Mouse (Mus musculus) v-Abl transformed pro-B cells (cell line): ENCODE results near the gene Sox6.

Experiments used
- in situ Hi-C, 2 experiments: fragments of 400-800 bp; cut with MboI; formaldehyde crosslinking; loops; one replicate each; pipeline ENCODE4 v1.15.1; 2025; ENCODE audit not compliant: unreplicated experiment in 2 of 2

Gene Sox6

DNA sequence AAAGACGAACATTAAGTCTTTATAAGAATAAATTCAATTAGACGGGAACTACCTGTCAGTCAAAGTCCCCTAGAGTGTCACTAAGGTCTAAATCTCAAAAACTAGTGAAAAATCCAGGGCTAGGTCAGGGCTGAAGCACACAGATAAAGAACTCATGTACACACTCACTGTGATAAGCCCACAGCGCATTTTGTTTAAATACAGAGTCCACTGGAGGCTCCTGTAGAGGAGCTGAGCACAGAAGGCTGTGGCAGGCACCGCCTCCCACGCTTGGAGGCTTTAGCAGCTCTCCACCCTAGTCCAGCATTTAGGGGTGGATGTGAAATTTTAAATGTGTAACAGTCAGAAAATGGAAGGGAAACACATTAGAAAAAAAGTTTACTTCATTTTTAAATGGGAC, 262.3 kb downstream of the Sox6 start:
- in situ Hi-C loops: no loop called here

DNA sequence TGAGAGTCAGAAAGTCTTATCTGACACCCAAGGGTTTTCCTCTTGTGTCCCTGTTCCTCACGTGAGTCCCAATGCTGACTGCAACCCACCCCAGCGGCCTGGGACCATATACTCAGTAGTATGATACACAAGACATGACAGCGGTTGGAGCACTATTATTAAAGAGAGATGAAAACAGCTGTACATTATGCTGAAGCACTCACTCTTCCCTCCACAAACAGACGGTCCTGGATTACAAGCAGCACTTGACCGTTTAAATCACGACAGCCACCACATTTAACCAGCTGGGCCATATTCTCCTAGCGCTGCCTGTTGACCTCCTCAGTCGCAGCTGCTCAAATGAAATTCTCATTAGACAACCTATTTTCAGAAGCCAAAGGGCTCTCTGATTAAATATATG, 272.3 kb downstream of the Sox6 start:
- in situ Hi-C loops: no loop called here

DNA sequence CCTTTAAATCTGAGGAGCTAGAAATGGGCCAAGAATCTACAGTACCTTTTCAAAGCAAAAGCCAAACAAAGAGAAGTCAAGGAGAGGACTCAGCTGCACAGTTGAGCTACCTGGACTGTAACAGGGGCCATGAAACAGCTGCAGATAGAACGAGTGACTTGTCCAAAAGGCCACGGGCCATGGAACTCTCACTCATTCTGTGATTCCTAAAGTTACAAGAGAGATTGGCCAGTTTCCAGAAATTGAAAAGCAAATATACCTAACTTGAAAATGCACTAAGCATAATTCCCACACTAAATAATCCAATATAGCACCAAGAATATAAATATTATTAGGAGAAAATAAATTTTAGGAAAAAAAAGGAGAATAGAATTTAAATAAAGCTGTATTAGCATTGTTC, 274.7 kb downstream of the Sox6 start:
- in situ Hi-C loops: no loop called here

DNA sequence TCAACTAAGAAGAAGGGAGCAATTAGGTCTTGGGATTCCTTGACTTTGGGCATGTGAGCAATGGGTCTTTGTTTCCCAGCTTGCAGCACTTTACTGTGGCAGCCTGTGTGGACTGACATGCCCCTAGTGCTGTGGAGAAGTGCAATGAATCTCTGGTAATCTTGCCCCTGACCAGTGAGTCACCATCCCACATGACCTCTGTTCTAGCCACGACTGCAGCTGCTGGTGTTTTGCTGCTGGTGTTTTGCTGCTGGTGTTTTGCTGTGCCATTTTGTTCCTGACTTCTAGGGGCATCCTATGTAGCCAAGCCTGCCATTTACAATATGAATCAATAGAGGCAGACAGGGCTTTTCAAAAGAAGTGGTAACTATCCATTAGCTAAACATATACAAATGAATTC, 280.4 kb downstream of the Sox6 start:
- in situ Hi-C loops: no loop called here

DNA sequence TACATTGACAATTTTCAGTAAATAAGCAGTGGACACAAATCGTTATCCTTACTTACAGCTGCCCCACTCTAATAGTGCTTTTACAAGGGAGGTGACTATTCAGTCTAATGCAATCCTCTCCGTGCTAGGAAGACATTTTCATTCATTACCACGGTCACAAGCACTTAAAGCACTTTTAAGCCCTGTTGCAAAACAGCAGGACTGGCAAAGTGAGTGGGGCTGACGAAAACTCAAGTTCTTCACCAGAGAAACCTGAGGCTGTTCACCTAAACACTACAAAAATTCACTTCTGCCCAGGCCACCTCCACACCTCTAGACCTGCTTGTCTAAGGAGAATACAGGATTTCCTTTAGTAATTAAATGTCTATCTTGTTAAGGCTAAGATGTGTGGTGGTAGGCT, 283.3 kb downstream of the Sox6 start:
- in situ Hi-C loops: no loop called here

DNA sequence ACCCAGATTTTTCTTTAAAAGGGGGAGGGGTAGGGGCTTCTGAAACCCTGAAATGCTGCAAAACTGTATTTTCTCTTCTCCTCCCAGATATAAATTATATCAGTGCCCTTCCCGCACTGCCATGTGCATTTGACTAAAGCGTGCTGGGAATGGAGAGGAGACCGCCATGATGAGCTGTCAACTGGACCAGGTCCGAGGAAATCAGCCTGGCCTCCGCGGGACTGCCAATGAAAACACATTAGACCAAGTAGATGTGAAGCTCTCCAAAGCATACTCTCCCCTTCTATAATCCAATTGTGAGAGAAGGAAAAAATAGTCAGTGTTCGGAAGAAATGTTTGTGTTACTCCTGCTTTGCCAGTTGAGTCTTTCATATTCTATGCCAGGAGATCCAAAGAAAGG, 284.4 kb downstream of the Sox6 start:
- in situ Hi-C loops: no loop called here

DNA sequence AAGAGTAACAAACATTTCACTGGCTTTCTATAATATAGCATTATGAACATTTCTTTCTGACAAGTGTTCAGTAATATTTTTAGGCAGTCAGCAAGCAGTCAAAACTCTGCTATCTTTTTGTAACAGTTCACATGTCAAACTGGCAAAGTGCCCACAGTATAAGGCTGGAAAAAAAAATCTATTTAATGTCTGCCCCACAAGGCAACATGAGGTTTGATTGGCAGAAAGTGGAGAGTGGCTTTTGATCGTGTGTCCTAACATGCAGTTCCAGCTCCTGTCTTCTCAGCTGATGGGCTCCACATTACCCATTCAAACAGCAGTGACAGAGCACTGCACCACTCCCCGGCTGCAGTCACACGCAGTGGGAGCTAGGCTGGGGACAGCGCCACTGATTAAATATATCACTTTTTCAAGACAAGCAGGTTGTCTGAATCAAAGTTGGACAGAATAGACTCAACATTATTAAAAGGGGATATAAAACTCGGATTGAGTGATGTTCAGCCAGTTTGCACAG, 286.4 kb downstream of the Sox6 start:
- in situ Hi-C loops: no loop called here

DNA sequence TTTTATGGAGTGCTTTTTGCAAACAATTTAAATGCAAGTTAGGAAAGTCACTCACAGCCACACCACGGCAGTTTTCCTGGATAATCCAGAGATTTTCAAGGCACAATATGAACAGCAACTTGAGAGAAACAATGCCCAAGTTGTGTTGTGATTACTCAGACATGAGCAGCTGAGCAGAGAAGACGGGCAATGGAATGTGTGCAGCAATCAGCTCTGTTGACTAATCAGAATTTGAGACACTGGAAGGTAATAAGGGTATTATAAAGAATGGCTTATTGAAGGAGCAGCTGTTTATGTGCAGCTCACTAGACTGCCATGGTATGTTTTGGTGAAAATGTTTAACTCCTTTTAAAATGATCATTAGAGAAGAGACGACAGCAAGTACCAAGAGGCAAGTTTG, 287.5 kb downstream of the Sox6 start:
- in situ Hi-C loops: no loop called here

DNA sequence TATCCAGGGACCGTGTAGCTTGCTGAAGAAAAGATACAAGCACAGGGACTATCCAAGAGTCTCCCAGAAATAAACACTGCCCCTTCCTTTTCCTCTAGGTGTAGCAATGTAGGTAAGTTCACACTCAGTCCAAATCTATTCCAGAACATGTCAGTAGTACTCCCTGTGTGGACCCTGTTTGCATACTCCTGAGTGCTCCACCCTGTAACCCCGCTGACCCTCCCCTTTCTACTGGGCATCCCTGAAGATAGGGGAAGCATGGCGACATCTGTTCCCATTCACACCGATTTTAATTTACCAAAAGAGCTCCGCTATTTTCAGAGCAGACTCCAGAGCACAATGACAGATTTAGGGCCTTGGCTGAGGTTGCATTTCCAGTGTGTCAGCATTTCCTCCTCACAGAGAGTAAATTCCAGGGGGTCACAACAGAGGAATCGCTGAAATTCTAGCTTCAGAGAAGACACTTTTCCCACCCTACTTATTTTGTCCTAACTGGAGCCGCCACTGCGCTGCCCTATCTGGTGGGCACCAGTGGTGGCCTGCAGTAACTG, 288.2 kb downstream of the Sox6 start:
- in situ Hi-C loops: no loop called here

DNA sequence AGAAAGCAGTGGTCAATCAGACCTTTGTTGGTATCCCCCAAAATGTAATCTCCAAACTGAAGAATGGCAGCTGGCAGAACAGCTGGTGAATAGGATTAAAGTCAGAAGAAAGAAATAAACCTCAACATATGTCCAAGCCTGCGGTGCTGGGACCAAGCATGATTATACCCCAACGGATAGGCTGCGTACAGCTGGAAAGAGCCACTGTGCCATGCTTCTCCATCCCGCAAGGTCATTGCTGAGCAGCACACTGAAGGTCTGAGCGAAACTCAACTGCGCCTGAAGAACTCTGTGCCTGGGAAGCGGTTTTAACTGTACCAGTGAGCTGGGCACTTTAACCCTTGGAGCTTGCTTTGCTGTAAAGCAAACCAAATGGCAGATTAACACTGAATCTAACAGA, 291.1 kb downstream of the Sox6 start:
- in situ Hi-C loops: no loop called here

DNA sequence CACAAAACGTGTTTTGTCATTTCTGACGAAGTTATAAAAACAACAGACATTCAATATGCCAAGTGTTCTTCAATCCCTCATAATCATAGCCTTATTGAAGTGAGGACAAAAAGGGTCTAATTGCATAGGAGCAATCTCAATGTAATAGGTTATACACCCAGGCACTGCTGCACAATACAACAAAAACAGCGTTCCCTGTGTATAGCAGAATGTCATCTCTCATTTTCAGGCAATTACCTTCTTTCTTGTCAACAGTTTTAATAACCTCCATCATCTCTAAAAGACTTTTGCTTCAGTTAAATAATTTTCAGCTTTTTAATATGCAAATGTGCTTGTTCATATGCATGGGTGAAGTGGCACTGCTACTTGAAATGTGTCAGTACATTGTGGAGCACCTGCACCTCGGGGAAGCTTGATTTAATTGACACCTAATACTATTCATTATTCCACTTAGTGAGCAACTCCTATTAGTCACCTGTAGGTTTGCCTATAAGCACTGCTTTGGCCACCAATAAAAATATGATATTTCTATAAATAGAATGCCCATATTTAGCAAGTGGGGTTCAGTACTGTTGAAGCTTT, 292.8 kb downstream of the Sox6 start:
- in situ Hi-C loops: no loop called here

DNA sequence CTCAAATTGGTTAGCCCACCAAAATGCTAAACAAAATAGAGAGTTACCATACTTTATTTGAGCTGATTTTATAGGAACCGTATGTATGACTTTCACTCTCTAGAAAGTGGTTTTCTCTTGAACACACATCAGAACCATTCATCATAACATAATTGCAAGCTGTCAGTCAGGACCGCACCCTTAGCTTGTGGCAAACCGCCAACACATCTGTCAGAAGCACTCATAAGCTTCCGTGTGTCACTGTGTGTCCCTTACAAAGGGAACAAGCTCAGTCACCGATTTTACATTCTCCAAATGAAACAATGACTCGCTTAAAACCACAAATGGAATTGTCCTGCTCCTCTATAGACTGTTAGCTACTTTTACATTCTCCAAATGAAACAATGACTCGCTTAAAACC, 304.5 kb downstream of the Sox6 start:
- in situ Hi-C loops: no loop called here

DNA sequence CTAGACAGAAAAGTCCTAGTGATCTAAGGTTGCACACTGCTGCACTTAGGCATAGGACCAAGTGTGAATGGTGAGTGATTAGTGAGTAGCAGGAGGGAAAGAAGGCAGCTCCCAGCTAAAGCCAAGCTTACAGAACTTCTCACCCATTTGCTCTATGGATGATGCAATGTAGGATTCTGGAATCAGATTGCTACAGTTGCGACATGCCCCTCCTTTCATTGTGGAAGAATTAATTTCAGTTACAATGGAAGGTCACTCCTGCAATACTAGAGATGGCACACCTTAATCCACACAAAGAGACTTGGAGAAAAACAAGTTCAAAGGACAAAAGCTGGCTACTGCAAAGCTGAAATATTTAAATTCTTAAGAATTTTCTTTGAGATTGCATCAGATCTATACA, 305.8 kb downstream of the Sox6 start:
- in situ Hi-C loops: no loop called here

DNA sequence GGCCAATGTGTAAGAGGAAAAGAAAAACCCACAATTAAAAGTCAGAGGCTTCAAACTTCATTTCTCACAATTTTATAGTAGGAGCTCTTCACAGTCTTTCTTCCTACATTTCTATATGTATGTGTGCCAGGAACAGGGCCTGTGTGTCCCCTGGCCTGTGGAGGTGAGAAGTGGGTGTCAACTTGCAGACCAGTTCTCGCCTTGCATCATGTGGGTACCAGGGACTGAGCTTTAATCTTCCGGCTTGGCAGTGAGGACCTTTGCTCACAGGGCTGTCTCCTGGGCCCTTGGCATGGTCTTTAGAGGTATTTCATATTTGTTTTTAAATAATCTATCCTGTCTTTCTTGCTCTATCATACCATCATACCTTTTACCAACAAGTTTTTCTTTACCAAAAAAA, 311.8 kb downstream of the Sox6 start:
- in situ Hi-C loops: no loop called here

DNA sequence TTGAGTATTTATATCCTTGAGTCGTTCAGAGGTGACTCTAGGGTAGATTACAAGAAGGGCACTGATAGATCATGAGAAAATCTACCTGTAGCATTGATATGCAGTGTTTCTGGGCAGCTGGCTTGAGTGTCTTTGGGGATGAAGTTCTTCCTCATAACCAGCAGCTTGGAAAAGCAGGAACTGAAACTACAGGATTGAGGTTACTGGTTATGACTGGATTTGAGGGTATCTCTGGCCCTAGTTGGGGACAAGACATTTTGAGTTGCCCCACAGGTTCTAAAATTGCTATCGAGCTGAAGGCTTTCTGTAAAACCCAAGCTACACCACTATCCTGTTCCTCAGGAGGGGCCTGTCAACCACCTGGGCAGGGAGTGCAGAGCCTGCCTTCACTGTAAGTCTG, 314.2 kb downstream of the Sox6 start:
- in situ Hi-C loops: no loop called here

DNA sequence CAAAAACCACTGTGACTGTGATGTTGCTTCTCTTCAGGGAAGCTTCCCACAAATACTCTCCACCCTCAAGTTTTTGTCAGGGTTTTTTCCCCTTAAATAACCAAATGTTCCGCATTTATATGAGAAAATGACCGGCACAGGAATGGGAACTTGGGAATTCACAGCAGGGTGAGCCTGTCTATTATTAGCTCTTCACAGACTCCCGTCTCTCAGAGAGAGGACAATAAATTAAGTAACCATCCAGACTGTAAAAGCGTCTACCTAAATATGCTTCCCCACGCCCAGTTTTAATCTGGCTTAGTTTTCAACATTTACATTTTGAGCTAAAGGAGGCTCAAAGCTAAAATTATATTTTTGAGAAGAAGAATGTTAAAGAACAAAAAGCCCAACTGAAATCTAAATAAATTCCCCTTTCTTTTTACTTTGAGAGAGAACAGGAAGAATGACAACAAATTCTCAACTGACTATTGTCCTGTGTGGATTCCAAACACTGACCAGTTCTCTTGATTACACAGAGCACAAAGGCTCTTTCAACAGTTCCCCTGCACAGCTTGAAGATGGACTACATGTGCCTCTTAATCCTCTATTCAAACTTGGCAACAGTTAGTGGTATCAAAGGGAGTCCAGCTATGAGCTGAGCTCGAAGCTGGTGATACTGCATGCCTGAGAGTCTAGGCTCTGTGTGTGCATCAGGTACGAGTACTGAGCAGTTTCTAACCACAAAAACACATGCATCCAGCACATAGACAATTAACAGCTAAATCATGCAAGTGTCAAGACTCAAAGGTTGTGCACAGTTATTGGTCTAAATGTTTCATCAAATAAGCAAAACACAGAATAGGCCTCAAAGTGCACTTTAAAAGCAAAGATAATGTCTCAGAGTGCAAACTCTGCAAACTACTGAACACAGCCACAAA, 316.7 kb downstream of the Sox6 start:
- in situ Hi-C loops: no loop called here

DNA sequence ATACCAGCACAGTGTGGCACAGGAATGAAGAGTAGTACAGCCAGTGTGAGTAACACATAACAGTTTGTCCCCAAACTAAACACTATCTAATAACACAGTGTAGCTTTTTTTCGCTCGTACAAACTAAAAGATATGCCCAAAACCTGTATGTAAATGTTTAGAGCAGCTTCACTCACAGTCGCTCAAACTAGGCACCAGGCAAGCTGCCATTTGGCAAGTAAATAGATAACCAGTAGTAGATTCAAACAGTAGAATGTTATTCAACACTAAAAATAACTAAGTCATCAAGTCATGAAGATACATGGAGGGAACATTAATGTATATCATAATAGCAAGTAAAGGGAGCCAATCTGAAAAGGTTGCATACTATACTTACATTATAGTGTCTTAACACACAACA, 318.8 kb downstream of the Sox6 start:
- in situ Hi-C loops: no loop called here

DNA sequence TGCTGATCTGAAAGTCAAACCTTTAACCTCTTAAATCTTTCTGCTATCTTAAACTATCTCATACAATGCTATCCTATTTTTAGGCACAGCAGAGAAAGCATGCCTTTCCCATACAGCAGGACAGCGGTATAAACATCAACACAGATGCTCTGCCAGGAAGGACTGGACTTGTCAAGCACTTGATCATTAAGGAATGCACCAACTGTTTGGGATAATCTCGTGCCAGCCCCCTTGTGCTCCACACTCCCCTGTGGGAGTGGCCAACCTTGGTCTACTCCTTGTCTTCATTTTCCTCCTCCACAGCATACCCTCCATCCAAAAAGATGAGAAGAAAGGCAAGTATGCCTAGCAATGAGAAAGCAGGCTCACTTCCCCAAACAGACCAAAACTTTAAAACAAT, 332.5 kb downstream of the Sox6 start:
- in situ Hi-C loops: loop anchor here in 1 of 2 experiments (10.0 kb wide), 1 partner anchor 491 kb away; no protein-coding TSS in a partner anchor

DNA sequence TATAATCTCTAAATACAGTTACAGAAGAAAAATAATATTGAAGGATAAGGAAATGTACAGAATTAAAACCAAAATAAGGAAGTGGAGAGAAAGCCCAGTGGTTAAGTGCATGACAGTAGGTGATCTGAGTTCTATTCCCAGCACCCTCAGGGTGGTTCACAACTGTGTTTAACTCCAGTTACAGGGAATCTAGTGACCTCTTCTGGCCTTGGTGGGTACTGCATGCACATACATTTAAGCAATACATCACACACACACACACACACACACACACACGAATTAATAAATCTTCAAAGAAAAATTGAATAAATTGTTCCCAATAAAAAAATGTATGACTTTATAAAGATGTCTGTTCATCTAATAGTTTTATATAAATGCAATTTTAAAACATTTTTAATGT, 340.5 kb downstream of the Sox6 start:
- in situ Hi-C loops: no loop called here

DNA sequence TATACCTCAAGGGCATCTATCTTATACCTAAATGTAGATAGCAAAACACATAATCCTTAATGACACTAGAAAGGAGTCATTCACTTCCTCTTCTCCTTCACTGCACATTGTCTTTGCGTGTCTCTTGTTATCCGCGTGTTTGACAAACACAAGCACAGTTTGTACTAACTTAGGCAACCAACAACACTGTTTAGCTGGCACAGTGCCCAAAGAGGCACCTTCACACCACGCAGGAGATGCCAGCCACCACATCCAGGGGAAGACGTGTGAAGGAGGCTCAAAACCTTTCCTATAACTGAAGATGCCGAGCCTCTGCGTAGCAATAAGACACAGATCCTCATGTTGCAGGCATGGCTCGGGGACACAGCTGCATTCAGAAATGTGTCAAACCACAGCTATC, 345.4 kb downstream of the Sox6 start:
- in situ Hi-C loops: loop anchor here in 1 of 2 experiments (5.0 kb wide), 1 partner anchor 51 kb away; no protein-coding TSS in a partner anchor

DNA sequence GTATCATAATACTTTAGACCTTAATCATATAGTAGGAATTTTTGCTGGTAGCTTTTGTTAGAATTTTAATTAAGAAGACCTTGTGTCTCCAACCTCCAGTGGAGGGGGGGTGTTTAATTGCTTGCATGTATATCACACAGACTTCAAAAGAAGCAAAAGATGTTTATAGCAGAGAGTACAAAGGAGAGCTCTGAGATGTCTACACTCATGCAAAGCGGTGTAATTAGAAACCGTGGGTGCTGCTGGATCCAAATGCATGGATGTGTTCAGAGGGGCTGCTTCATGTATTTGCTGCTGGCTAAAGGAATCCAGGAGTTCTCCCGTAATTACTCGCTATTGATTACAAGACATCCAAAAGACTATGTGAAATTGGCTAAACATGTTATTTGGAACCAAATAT, 347.5 kb downstream of the Sox6 start:
- in situ Hi-C loops: loop anchor here in 1 of 2 experiments (5.0 kb wide), 1 partner anchor 49 kb away; no protein-coding TSS in a partner anchor

DNA sequence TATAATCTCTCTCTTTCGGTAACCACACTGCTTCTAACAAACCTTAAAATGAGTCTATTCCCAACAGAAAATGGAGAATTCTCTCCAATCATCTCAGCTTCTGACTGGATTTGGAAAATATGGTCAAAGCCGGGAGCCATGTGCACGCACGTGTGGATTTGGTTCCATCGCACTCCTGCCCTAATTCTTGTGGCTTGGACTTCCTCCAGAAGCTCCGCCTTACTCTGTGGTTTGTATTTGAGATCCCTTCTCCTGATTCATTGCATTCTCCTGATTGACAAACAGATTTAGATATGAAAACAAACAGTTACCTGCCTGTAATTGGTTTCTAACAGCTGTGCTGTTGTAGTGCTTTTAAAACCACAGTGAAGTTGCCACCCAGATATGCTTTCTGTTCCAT, 351.9 kb downstream of the Sox6 start:
- in situ Hi-C loops: no loop called here
